Mouse (Mus musculus): Measurements from ENCODE around the gene Fbxl13.
"Not testable (repeated sequence)": the region's sequence is repeated elsewhere in the genome, so short reads cannot be mapped to it uniquely, and the experiment has no call there.

The Fbxl13 gene

GRCm38 (mm10) chr5:21658038-21658437, 12.6 kb upstream of the Fbxl13 start:
- DNase-seq (ENCODE audit: low read depth, low spot score), result no peak

GRCm38 (mm10) chr5:21656912-21657311, 11.5 kb upstream of the Fbxl13 start:
- no peak for DNase-seq (ENCODE audit: low read depth, low spot score)

GRCm38 (mm10) chr5:21651885-21652612, 6.6 kb upstream of the Fbxl13 start:
- no peak for DNase-seq (ENCODE audit: low read depth, low spot score)

GRCm38 (mm10) chr5:21650736-21651135, 5.3 kb upstream of the Fbxl13 start:
- no peak for DNase-seq (ENCODE audit: low read depth, low spot score)

GRCm38 (mm10) chr5:21646133-21646491, 678 bp upstream of the Fbxl13 start:
- no peak for DNase-seq (ENCODE audit: low read depth, low spot score)

GRCm38 (mm10) chr5:21644891-21645438, 469 bp downstream of the Fbxl13 start:
- no peak for DNase-seq (ENCODE audit: low read depth, low spot score)

- DNase-seq (ENCODE audit: low read depth, low spot score), result no peak
Measured at GRCm38 (mm10) chr5:21643606-21644005, 1.8 kb downstream of the Fbxl13 start.

GRCm38 (mm10) chr5:21640961-21641360, 4.5 kb downstream of the Fbxl13 start:
- DNase-seq (ENCODE audit: low read depth, low spot score), result no peak

- DNase-seq (ENCODE audit: low read depth, low spot score), result no peak
Measured at GRCm38 (mm10) chr5:21625916-21626315, 19.5 kb downstream of the Fbxl13 start.

- DNase-seq (ENCODE audit: low read depth, low spot score), result no peak
Measured at GRCm38 (mm10) chr5:21616450-21617009, 28.9 kb downstream of the Fbxl13 start.

GRCm38 (mm10) chr5:21614299-21614698, 31.1 kb downstream of the Fbxl13 start:
- DNase-seq (ENCODE audit: low read depth, low spot score), result not testable (repeated sequence)

- no peak for DNase-seq (ENCODE audit: low read depth, low spot score)
Measured at GRCm38 (mm10) chr5:21610996-21611395, 34.4 kb downstream of the Fbxl13 start.

- peak; percentile 32 for DNase-seq (ENCODE audit: low read depth, low spot score)
Measured at GRCm38 (mm10) chr5:21608311-21609304, 36.8 kb downstream of the Fbxl13 start.

- no peak for DNase-seq (ENCODE audit: low read depth, low spot score)
Measured at GRCm38 (mm10) chr5:21605936-21606335, 39.5 kb downstream of the Fbxl13 start.

GRCm38 (mm10) chr5:21599961-21600360, 45.5 kb downstream of the Fbxl13 start:
- no peak for DNase-seq (ENCODE audit: low read depth, low spot score)

GRCm38 (mm10) chr5:21599536-21599935, 45.9 kb downstream of the Fbxl13 start:
- DNase-seq (ENCODE audit: low read depth, low spot score), result not testable (repeated sequence)

- DNase-seq (ENCODE audit: low read depth, low spot score), result no peak
Measured at GRCm38 (mm10) chr5:21593201-21593709, 52.2 kb downstream of the Fbxl13 start.

GRCm38 (mm10) chr5:21592106-21592505, 53.3 kb downstream of the Fbxl13 start:
- no peak for DNase-seq (ENCODE audit: low read depth, low spot score)

GRCm38 (mm10) chr5:21588220-21588619, 57.2 kb downstream of the Fbxl13 start:
- DNase-seq (ENCODE audit: low read depth, low spot score), result no peak

- DNase-seq (ENCODE audit: low read depth, low spot score), result no peak
Measured at GRCm38 (mm10) chr5:21587683-21588082, 57.8 kb downstream of the Fbxl13 start.

GRCm38 (mm10) chr5:21586763-21587162, 58.7 kb downstream of the Fbxl13 start:
- DNase-seq (ENCODE audit: low read depth, low spot score), result peak; percentile 33

GRCm38 (mm10) chr5:21578136-21578535, 67.3 kb downstream of the Fbxl13 start:
- DNase-seq (ENCODE audit: low read depth, low spot score), result no peak
